Mouse (Mus musculus) layer of hippocampus, adult 2 months (tissue): ENCODE data around the gene Sgms1. TPM values are rescaled to one million over a fixed set of nuclear protein-coding genes. Genes with fewer than 3 reads are reported as not detected.

ENCODE experiments used
- DNase-seq, 2 experiments: peaks; one replicate each; pipeline ENCODE4 v3.0.0; 2022; ENCODE audit warnings: low spot score in 2 of 2
- H3K27ac ChIP-seq: fragments of 200-600 bp; 2 replicates; pipeline ENCODE4 v1.8.1; 2022
- H3K4me3 ChIP-seq: fragments of 200-600 bp; 2 replicates; pipeline ENCODE4 v1.8.1; 2022; ENCODE audit warnings: mild to moderate bottlenecking
- CTCF ChIP-seq: fragments of 200-600 bp; conservative IDR thresholded peaks from 2 replicates; pipeline ENCODE4 v1.8.1; 2022; ENCODE audit warnings: antibody characterized with exemption, mild to moderate bottlenecking, moderate library complexity
- total RNA-seq, 2 experiments: library from RNA; stranded (reverse); gene quantifications; 2 replicates each; pipeline ENCODE4 v1.2.3; 2021

Sgms1 gene
- total RNA-seq, 2 experiments from 2014 or later: 53.9 to 59.6 TPM

GRCm38 (mm10) chr19:32285455-32285831 is 104.1 kb downstream of the Sgms1 start:
- no peak for DNase-seq
- no peak for TF ChIP-seq CTCF
- Histone ChIP-seq H3K4me3 (no peak overlapping the region), H3K27ac (no peak overlapping the region)

DNA sequence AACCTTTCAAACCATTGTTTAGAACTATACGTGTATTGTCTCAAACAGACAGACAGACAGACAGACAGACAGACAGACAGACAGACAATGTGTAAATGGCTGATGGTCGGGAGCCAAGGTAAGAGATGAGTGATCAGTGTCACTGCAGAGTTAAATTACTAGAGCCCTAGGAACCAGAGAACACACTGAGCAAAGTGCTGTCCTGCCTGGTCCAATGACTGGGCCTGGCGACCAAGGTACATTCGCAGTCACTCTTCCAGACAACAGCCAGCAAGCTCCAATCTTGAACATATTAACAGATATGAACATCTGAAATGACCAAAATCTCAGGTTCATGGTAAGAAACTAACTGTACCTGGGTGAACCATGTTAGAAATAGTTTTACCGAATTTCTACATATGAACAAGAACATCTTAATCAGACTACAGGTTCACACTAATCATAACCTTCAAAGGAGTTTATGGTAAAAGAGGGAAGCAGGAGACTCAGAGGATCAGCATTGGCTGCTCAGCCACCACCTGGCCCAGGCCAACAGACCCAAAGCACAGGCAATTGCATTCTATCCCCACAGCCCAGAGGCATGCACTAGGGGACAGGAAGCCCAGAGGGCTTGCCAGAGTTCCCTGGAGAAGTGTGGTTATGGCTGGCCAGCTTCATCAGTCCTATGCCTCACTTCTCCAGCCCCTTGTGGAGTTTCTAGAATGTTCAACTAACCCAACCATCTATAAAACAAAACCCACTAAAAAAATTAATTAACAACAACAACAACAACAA is 104.6 kb downstream of the Sgms1 start:
- DNase-seq: no peak
- H3K27ac ChIP-seq: no peak overlapping the region
- H3K4me3 ChIP-seq: no peak overlapping the region
- TF ChIP-seq CTCF: no peak

GRCm38 (mm10) chr19:32281917-32282316 is 107.6 kb downstream of the Sgms1 start:
- no peak for DNase-seq
- no peak overlapping the region for H3K4me3 ChIP-seq
- H3K27ac ChIP-seq: peak overlapping the region; percentile 84
- no peak for TF ChIP-seq CTCF

- TF ChIP-seq CTCF: no peak
- Histone ChIP-seq H3K4me3 (no peak overlapping the region), H3K27ac (peak overlapping the region; percentile 84)
- peak in 1 of 2 experiments; percentile 29 for DNase-seq
Measured at GRCm38 (mm10) chr19:32280380-32280779, 109.1 kb downstream of the Sgms1 start.

- DNase-seq: no peak
- Histone ChIP-seq H3K4me3 (no peak overlapping the region), H3K27ac (peak overlapping the region; percentile 84; the same call in 1 of the 2 replicates)
- TF ChIP-seq CTCF: no peak
Measured at GRCm38 (mm10) chr19:32279400-32279799, 110.1 kb downstream of the Sgms1 start.

DNA sequence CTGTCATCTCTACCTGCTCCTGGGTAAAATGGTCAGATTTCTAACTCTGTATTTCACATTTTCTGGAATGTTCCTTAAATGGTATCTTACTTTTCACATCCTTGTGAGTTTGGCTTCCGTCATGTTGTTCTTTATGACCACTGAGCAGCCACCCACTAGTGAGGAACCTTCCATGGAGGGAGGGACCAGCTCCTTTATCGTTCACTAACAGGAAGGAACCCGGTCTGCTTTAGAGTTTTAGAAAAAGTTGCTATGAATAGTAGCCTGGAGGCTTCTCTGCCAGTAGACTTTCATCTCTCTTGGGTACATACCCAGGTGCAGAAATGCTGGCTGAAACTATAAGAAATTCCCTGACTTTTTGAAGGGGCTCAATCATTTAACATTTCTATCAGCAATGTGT is 111.6 kb downstream of the Sgms1 start:
- TF ChIP-seq CTCF: no peak
- H3K4me3 ChIP-seq: no peak overlapping the region
- no peak for DNase-seq
- H3K27ac ChIP-seq: peak overlapping the region; percentile 40; the same call in 1 of the 2 replicates

DNA sequence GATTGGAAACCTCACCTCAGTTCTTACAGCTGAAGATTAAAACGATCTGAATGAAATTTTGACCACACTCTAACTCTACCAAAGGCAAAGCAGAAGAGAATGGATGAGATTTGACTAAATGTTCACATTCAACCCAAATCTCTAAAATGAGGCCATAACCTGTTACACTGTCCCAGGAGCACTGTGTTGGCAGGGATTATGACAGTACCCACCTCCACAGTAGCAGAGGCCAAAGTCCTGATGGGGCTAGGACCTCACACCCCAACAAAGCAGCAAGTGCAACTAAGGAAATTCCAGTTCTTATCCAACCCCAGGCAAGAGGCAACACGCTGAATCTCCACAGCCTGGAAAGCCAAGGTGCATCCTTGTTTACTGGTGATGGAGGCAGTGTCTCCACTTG is 112.2 kb downstream of the Sgms1 start:
- no peak overlapping the region for H3K4me3 ChIP-seq
- no peak for DNase-seq
- H3K27ac ChIP-seq: no peak overlapping the region
- no peak for TF ChIP-seq CTCF

GRCm38 (mm10) chr19:32276817-32277216 is 112.7 kb downstream of the Sgms1 start:
- H3K27ac ChIP-seq: peak overlapping the region; percentile 5; the same call in 1 of the 2 replicates
- DNase-seq: no peak
- no peak overlapping the region for H3K4me3 ChIP-seq
- TF ChIP-seq CTCF: no peak

DNA sequence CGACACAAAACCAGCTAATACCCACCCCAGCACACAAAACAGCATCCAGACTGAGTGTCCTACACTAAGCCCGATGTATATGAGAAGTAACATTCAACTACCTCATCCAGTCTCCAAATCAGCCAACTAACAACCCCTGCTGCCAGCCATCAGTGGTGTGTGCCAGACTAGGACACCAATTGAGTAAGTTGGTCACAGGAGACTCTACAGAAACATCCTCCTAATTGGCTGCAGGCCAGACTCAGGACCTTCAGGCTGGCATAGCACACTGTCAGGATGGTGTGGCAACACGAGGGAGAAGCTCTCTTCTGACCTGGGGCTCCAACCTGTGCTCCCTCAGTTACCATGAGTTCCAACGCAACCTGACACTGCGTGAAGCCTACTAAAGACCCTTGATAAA is 113.3 kb downstream of the Sgms1 start:
- no peak for TF ChIP-seq CTCF
- H3K27ac ChIP-seq: peak overlapping the region; percentile 60; the same call in 1 of the 2 replicates
- no peak for DNase-seq

GRCm38 (mm10) chr19:32275068-32275925 is 114.2 kb downstream of the Sgms1 start:
- DNase-seq: no peak
- Histone ChIP-seq H3K4me3 (no peak overlapping the region), H3K27ac (peak overlapping the region; percentile 60)
- TF ChIP-seq CTCF: no peak

More for the DNA sequence above, 113.3 kb downstream of the Sgms1 start:
- H3K4me3 ChIP-seq: no peak overlapping the region

- TF ChIP-seq CTCF: no peak
- Histone ChIP-seq H3K4me3 (no peak overlapping the region), H3K27ac (no peak overlapping the region)
- no peak for DNase-seq
Measured at GRCm38 (mm10) chr19:32274145-32274544, 115.4 kb downstream of the Sgms1 start.

DNA sequence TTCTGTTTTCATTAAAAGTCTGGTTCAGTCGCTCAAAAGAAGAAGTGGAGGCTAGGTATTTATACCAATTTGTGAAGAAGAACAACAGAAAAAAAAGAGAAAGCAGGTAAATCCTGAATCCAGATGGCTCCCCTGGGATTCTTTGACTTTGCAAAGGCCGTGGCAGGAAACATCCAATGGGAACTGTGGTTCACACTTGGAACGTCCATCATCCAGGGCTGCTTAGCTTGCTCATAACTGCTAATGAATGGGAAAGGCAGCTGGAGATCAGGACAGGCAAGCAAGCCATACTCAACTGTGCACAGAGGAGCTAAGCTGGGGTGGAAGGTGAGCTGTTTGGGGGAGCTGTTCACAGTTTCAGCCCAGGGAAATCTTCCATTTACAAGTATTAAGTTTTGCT is 115.8 kb downstream of the Sgms1 start:
- no peak for TF ChIP-seq CTCF
- DNase-seq: no peak
- 0 out of 2 replicates have a peak overlapping the region, but pooled peaks have one; percentile 29 for H3K27ac ChIP-seq
- H3K4me3 ChIP-seq: no peak overlapping the region
